Mouse (Mus musculus) limb, embryonic 12.5 days (tissue): ENCODE results near the gene Gm49387. TPM values are rescaled to one million over a fixed set of nuclear protein-coding genes. Genes with fewer than 3 reads are reported as not detected.

Source experiments
- ATAC-seq: fragments of 200-750 bp; cut with Nextera tagmentation; 2 replicates; pipeline ENCODE4 v1.8.0; 2017; ENCODE audit warnings: low read depth, moderate TSS enrichment; ENCODE audit not compliant: insufficient number of reproducible peaks, insufficient read depth, low FRiP score, low TSS enrichment
- H3K27ac ChIP-seq: fragments of 300-500 bp; sonication (generic); 2 replicates; pipeline ENCODE4 v1.5.1; 2016; ENCODE audit warnings: mild to moderate bottlenecking, moderate library complexity
- H3K27me3 ChIP-seq: fragments of 300-500 bp; sonication (generic); 2 replicates; pipeline ENCODE4 v1.6.1; 2016; ENCODE audit warnings: mild to moderate bottlenecking, moderate library complexity
- H3K36me3 ChIP-seq: fragments of 300-500 bp; sonication (generic); 2 replicates; pipeline ENCODE4 v1.6.1; 2016; ENCODE audit warnings: mild to moderate bottlenecking, moderate library complexity
- H3K4me1 ChIP-seq: fragments of 300-500 bp; sonication (generic); replicated peaks from 2 replicates; pipeline ENCODE4 v1.6.1; 2016
- H3K4me2 ChIP-seq: fragments of 300-500 bp; sonication (generic); 2 replicates; pipeline ENCODE4 v1.6.1; 2016; ENCODE audit warnings: mild to moderate bottlenecking, moderate library complexity
- H3K4me3 ChIP-seq: fragments of 300-500 bp; sonication (generic); replicated peaks from 2 replicates; pipeline ENCODE4 v1.5.1; 2016; ENCODE audit warnings: mild to moderate bottlenecking
- H3K9ac ChIP-seq: fragments of 300-500 bp; sonication (generic); replicated peaks from 2 replicates; pipeline ENCODE4 v1.6.1; 2016; ENCODE audit warnings: mild to moderate bottlenecking, moderate library complexity
- H3K9me3 ChIP-seq: fragments of 300-500 bp; sonication (generic); 2 replicates; pipeline ENCODE4 v1.6.1; 2016; ENCODE audit warnings: mild to moderate bottlenecking, moderate library complexity
- WGBS: fragments of 180-500 bp; shearing (Covaris S2); methylation state at CpG from one replicate; pipeline ENCODE4 v1.1.7; 2016; 5-methylcytosine and 5-hydroxymethylcytosine counted together
- polyA plus RNA-seq: library from polyadenylated mRNA; unstranded; fragments of >200 nt; fragmentation: Nextera tagmentation; extraction: Ambion mirVana; gene quantifications from 2 replicates; pipeline ENCODE4 v1.2.1, GENCODE M21; 2016

Gm49387 gene
- polyA plus RNA-seq, 1 experiment from 2014 or later = not detected

- no peak overlapping the region for H3K27ac ChIP-seq
- no peak for ATAC-seq
- no peaks in the 10 kb centered on the region for H3K36me3 ChIP-seq
- no peak overlapping the region for H3K4me2 ChIP-seq
- no peak overlapping the region for H3K4me3 ChIP-seq
- 91% methylated on average over 1 of the region's 1 CpGs for WGBS
- peaks cover 4% of the 10 kb centered on the region; the same call in 1 of the 2 replicates for H3K9me3 ChIP-seq
- no peaks in the 10 kb centered on the region for H3K27me3 ChIP-seq
- peaks cover 7% of the 10 kb centered on the region; the same call in 1 of the 2 replicates for H3K4me1 ChIP-seq
- H3K9ac ChIP-seq = no peak overlapping the region
Observed at GRCm38 (mm10) chr14:31652624-31653023, 11.9 kb upstream of the Gm49387 start.

DNA sequence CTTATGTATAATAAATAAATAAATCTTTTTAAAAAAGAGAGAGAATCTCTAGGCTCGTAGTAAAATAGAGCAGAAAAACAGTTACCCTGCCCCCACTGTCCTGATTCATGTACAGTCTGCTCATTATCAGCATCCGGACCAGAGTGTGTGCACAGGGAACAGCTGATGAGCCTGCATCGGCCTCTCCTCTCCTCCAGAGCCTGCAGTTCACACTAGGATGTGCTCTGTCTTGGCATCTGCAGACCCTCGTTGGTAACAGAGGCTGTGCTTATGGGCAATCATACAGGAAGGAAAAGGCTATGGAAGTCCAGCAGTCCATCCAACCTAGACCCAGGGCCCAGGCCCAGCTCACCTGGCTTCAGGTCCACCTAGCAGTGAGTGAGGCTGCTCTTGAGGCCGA lies 11.4 kb upstream of the Gm49387 start:
- 65% methylated on average over 5 of the region's 5 CpGs for WGBS
- Histone ChIP-seq H3K9me3 (peaks cover 4% of the 10 kb centered on the region; the same call in 1 of the 2 replicates), H3K36me3 (no peaks in the 10 kb centered on the region), H3K4me2 (no peak overlapping the region), H3K4me3 (no peak overlapping the region), H3K9ac (no peak overlapping the region), H3K27ac (no peak overlapping the region), H3K4me1 (0 out of 2 replicates have a peak, but pooled peaks cover 2% of the 10 kb centered on the region), H3K27me3 (no peaks in the 10 kb centered on the region)
- no peak for ATAC-seq

DNA sequence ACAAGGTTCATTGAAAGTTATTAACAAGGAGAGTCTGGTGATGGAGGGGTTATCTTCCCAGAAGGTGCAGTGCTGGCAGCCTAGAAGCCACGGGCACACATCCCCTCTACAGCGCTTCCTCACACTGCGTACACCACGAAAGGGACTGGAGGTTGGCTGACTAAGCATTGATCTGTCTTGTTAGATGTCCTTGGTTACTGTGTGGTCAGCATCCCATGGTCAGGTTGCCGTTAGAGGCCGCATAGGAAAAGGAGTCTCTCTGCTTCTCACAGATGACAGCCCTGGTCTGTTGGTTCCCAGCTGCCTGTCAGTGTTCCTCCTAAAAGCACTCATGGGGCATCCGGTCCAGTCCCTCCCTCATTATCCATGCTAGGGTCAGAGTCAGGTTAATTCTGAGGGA lies 10.5 kb upstream of the Gm49387 start:
- H3K4me3 ChIP-seq = no peak overlapping the region
- no peak overlapping the region for H3K27ac ChIP-seq
- H3K27me3 ChIP-seq = no peaks in the 10 kb centered on the region
- H3K36me3 ChIP-seq = no peaks in the 10 kb centered on the region
- H3K4me2 ChIP-seq = no peak overlapping the region
- no peaks in the 10 kb centered on the region for H3K4me1 ChIP-seq
- H3K9me3 ChIP-seq = peaks cover 4% of the 10 kb centered on the region; the same call in 1 of the 2 replicates
- H3K9ac ChIP-seq = no peak overlapping the region
- ATAC-seq = no peak
- WGBS = 88% methylated on average over 7 of the region's 7 CpGs

GRCm38 (mm10) chr14:31650347-31650746 lies 9.7 kb upstream of the Gm49387 start:
- H3K36me3 ChIP-seq = no peaks in the 10 kb centered on the region
- no peaks in the 10 kb centered on the region for H3K4me1 ChIP-seq
- H3K9ac ChIP-seq = no peak overlapping the region
- no peak overlapping the region for H3K27ac ChIP-seq
- ATAC-seq = no peak
- H3K4me2 ChIP-seq = no peak overlapping the region
- peaks cover 4% of the 10 kb centered on the region; the same call in 1 of the 2 replicates for H3K9me3 ChIP-seq
- no peak overlapping the region for H3K4me3 ChIP-seq
- H3K27me3 ChIP-seq = no peaks in the 10 kb centered on the region
- WGBS = 97% methylated on average over 3 of the region's 3 CpGs

- peaks cover 4% of the 10 kb centered on the region; the same call in 1 of the 2 replicates for H3K9me3 ChIP-seq
- no peak overlapping the region for H3K4me2 ChIP-seq
- H3K27me3 ChIP-seq = no peaks in the 10 kb centered on the region
- no peak overlapping the region for H3K4me3 ChIP-seq
- H3K27ac ChIP-seq = no peak overlapping the region
- ATAC-seq = no peak
- WGBS = 88% methylated on average over 10 of the region's 10 CpGs
- H3K4me1 ChIP-seq = no peaks in the 10 kb centered on the region
- H3K36me3 ChIP-seq = no peaks in the 10 kb centered on the region
- no peak overlapping the region for H3K9ac ChIP-seq
Observed at GRCm38 (mm10) chr14:31647991-31648390, 7.3 kb upstream of the Gm49387 start.

GRCm38 (mm10) chr14:31645920-31646319 lies 5.2 kb upstream of the Gm49387 start:
- 94% methylated on average over 7 of the region's 7 CpGs for WGBS
- Histone ChIP-seq H3K27me3 (no peaks in the 10 kb centered on the region), H3K9ac (no peak overlapping the region), H3K4me1 (peaks cover 7% of the 10 kb centered on the region), H3K27ac (no peak overlapping the region), H3K4me3 (no peak overlapping the region), H3K36me3 (no peaks in the 10 kb centered on the region), H3K4me2 (no peak overlapping the region), H3K9me3 (peaks cover 4% of the 10 kb centered on the region; the same call in 1 of the 2 replicates)
- ATAC-seq = no peak

GRCm38 (mm10) chr14:31644931-31645547 lies 4.4 kb upstream of the Gm49387 start:
- no peak overlapping the region for H3K9ac ChIP-seq

DNA sequence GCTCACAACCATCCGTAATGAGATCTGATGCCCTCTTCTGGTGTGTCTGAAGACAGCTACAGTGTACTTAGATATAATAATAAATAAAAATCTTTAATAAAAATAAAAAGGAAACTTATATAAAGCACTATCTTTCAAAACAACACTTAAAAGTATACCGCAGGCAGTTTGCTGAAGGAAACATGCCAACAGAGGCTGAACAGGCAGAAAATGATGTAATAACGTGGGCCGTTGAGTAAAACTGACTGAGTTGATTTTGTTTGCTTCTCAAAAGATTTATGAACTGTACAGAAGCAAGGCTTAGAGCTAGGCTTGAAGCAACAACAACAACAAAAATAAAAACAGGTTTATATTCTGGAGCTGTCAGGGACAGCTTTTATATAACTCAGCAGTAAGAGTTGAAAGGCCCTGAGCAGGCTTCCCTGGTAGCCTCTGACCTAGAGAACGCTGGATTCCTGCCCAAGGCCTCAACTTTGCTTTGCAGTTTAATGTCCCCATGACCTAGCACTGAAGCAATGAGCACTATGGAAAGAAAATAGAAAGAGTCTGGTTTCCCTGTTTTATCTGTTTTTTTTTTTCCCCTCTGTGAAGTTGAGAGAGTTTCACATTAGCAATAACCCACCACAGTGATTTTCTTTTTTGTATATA lies 3.6 kb upstream of the Gm49387 start:
- Histone ChIP-seq H3K9ac (no peak overlapping the region), H3K27me3 (no peaks in the 10 kb centered on the region), H3K9me3 (no peaks in the 10 kb centered on the region), H3K27ac (no peak overlapping the region), H3K4me2 (no peak overlapping the region), H3K36me3 (no peaks in the 10 kb centered on the region), H3K4me3 (no peak overlapping the region), H3K4me1 (peaks cover 15% of the 10 kb centered on the region)
- ATAC-seq = no peak
- 90% methylated on average over 5 of the region's 5 CpGs for WGBS

More at GRCm38 (mm10) chr14:31644931-31645547, 4.4 kb upstream of the Gm49387 start:
- Histone ChIP-seq H3K27ac (no peak overlapping the region), H3K4me2 (no peak overlapping the region), H3K4me3 (no peak overlapping the region), H3K9me3 (no peaks in the 10 kb centered on the region), H3K4me1 (peaks cover 11% of the 10 kb centered on the region), H3K27me3 (no peaks in the 10 kb centered on the region), H3K36me3 (no peaks in the 10 kb centered on the region)
- 66% methylated on average over 3 of the region's 3 CpGs for WGBS
- no peak for ATAC-seq

DNA sequence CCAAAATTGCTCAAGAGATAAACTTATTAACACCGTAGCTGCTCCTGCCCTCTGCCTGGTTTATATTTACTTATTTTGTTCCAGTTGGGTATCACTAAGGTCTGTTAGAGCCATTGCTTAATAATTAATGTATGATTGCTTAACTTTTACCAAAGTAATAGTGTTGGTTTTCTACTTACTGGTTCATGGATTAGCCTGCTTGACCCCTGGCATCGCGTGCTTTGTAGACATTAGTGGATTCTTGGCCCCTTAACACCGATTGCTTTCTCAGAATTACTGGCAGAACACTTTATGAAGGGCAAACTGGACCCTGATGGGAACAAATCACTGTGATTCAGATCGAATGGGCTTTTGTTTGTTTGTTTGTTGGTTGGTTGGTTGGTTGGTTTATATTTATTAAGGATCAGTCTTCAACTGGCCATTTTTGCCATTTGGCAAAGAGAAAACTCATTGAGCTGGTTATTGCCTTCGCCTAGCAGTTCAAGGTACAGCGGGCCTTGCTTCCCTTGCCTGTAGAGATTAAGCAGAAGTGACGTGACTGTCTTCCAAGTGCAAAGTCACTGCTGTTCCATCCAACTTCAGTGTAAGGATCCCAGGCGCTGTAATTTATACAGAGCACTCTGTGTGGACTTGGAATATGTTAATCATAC lies 953 bp upstream of the Gm49387 start:
- peak overlapping the region; percentile 93 for H3K4me2 ChIP-seq
- WGBS = 73% methylated on average over 9 of the region's 9 CpGs
- peaks cover 15% of the 10 kb centered on the region for H3K4me1 ChIP-seq
- H3K9me3 ChIP-seq = no peaks in the 10 kb centered on the region
- peak overlapping the region; percentile 67 for H3K9ac ChIP-seq
- ATAC-seq = no peak
- H3K27ac ChIP-seq = peak overlapping the region; percentile 88
- no peaks in the 10 kb centered on the region for H3K27me3 ChIP-seq
- no peaks in the 10 kb centered on the region for H3K36me3 ChIP-seq
- H3K4me3 ChIP-seq = peak overlapping the region; percentile 56

DNA sequence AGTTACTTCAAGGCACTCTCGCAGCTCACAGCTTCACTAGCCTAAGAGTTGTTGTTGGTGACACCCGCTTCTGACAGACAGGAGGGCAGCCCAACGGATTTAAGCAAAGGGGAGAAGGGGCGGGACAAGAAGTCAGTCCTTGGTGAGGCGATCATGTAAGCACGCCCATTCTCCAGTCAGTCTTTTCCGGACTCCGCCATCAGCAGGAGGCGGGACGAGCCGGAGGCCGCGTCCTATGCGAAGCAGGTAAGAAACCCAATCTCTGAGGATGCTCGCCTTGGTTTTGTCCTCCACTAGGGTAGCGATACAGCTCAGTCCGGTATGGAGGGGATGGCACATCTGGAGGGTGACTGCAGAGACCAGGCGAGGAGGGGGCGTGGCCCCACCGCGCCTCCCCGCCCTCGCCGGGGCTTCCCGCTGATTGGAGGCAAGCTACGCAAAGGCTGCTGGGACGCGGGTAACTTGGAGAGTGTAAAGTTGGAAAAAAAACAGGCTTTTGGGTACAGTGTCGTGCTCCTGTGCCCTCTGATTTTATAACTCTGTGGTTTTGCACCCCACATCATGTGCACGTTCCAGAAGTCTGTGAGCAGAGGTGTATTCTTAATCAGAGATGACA lies 320 bp upstream of the Gm49387 start, which contains the start of the genes Btd and Hacl1:
Gene Btd (plus strand): TSS at position 139 of the 616 bp plus-strand sequence.
Gene Hacl1 (minus strand): TSS at position 397 of the 616 bp plus-strand sequence.
- H3K36me3 ChIP-seq = no peaks in the 10 kb centered on the region
- peak within 1 kb of the TSS; percentile 67 for H3K9ac ChIP-seq
- H3K4me2 ChIP-seq = peak within 1 kb of the TSS; percentile 93
- no peaks in the 10 kb centered on the region for H3K27me3 ChIP-seq
- H3K4me3 ChIP-seq = peak within 1 kb of the TSS; percentile 56
- ATAC-seq = peak; percentile 95
- H3K9me3 ChIP-seq = no peaks in the 10 kb centered on the region
- WGBS = under 1% methylated on average over 30 of the region's 30 CpGs
- H3K27ac ChIP-seq = peak within 1 kb of the TSS; percentile 88
- peaks cover 15% of the 10 kb centered on the region for H3K4me1 ChIP-seq

DNA sequence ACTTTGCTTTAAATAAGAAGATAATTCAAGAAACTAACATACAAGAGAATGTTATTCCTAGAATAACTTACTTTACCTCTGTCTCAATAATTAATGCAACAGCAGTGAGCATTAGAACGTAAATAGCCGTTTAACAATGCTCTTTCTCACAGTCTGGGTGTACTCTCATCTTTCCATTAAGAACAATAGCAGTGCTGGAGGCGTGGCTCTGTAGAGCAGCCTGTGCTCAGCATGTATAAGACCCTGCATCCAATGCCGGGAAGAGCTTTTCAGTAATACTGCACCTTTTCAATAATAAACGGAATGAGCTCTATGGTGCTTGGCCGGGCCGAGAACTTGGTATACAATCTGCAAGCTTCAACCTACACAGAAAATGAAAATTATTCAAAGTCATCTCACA lies 10.0 kb downstream of the Gm49387 start:
- Histone ChIP-seq H3K9me3 (no peaks in the 10 kb centered on the region), H3K4me2 (no peak overlapping the region), H3K27ac (no peak overlapping the region), H3K4me1 (no peaks in the 10 kb centered on the region), H3K36me3 (no peaks in the 10 kb centered on the region; the same call in 1 of the 2 replicates), H3K4me3 (no peak overlapping the region), H3K9ac (no peak overlapping the region), H3K27me3 (no peaks in the 10 kb centered on the region)
- WGBS = 84% methylated on average over 7 of the region's 7 CpGs
- ATAC-seq = no peak
